Mouse (Mus musculus) heart, adult 2 months (tissue): Measurements from ENCODE around the gene Map3k1.

Experiments
- CTCF ChIP-seq: fragments of 200-600 bp; IDR thresholded peaks from 2 replicates; pipeline ENCODE4 v1.8.1; 2022; ENCODE audit warnings: antibody characterized with exemption, mild to moderate bottlenecking, moderate library complexity
- POLR2A ChIP-seq: fragments of 200-500 bp; IDR thresholded peaks from 2 replicates; pipeline ENCODE4 v1.6.1; 2011; ENCODE audit warnings: mild to moderate bottlenecking, low read depth, low read length, control low read depth; ENCODE audit not compliant: insufficient read depth

- TF ChIP-seq CTCF (no peak), POLR2A (no peak)
Measured at GRCm38 (mm10) chr13:111827481-111827880, 18.7 kb upstream of the Map3k1 start.
